In genomic region chr15:84120612-84121011, GRCm38 (mm10) we compare ENCODE assay signal across 9 mouse cellular contexts. TPM values are rescaled to one million over a fixed set of nuclear protein-coding genes. Genes with fewer than 3 reads are reported as not detected.
A peak's percentile ranks its signal among the peaks of the same experiment; 100 is the strongest.
DNase-seq lines count a peak whose midpoint lies in the region; ATAC-seq and TF ChIP-seq lines count a peak whose summit lies in the region.
"Had no signal": no experiment of that assay in that cellular context is flagged by ENCODE, and none has a peak within 500 bp of the region (broad histone marks: within the 10 kb centered on the region; RNA-seq: fewer than 3 reads in every experiment).

No protein-coding gene starts in this region.

- H3K27ac ChIP-seq in intestine, postnatal 0 days (ENCODE audit: low read depth, low read length), result no peak overlapping the region
- no peak overlapping the region for H3K27ac ChIP-seq in intestine, embryonic 16.5 days (ENCODE audit: low read length)
- H3K27ac ChIP-seq in stomach, postnatal 0 days (replicated peaks), result no peak overlapping the region

- intact Hi-C loops in gastrocnemius, postnatal 36 days (cut with DNase I), result loop anchor here (2.0 kb wide), 1 partner anchor 46 kb away; the partner anchor contains the start of gene Pnpla3

- no peak for TF ChIP-seq EP300 in stomach, postnatal 0 days (optimal IDR thresholded peaks at IDR 0.05)

- no peak overlapping the region for H3K4me3 ChIP-seq in intestine, postnatal 0 days (ENCODE audit: low read depth, low read length)
- H3K4me3 ChIP-seq in intestine, embryonic 16.5 days (ENCODE audit: low read length), result no peak overlapping the region
- H3K4me3 ChIP-seq in stomach, postnatal 0 days (ENCODE audit: low read depth, low read length), result no peak overlapping the region
- H3K4me3 ChIP-seq: myocyte had no signal

- ATAC-seq in intestine, postnatal 0 days, result 0 out of 2 replicates have a peak, but pooled peaks have one; percentile 25
- no peak for ATAC-seq in intestine, embryonic 16.5 days
- no peak for ATAC-seq in stomach, postnatal 0 days (ENCODE audit: low FRiP score, low TSS enrichment)

- H3K4me1 ChIP-seq in intestine, postnatal 0 days (replicated peaks; ENCODE audit: control insufficient read depth, insufficient read depth, low read length), result no peaks in the 10 kb centered on the region
- H3K4me1 ChIP-seq in intestine, embryonic 16.5 days (ENCODE audit: control insufficient read depth, insufficient read depth, low read length), result no peaks in the 10 kb centered on the region
- no peaks in the 10 kb centered on the region for H3K4me1 ChIP-seq in stomach, postnatal 0 days (replicated peaks; ENCODE audit: control insufficient read depth, insufficient read depth)

- no peak overlapping the region for H3K4me2 ChIP-seq in intestine, postnatal 0 days (replicated peaks; ENCODE audit: low read depth)
- H3K4me2 ChIP-seq in intestine, embryonic 16.5 days (ENCODE audit: low read depth, low read length), result no peak overlapping the region
- no peak overlapping the region for H3K4me2 ChIP-seq in stomach, postnatal 0 days (replicated peaks; ENCODE audit: low read depth)

- no peaks in the 10 kb centered on the region for H3K27me3 ChIP-seq in intestine, postnatal 0 days (replicated peaks; ENCODE audit: control insufficient read depth, insufficient read depth, low read length)
- H3K27me3 ChIP-seq in intestine, embryonic 16.5 days (replicated peaks; ENCODE audit: control insufficient read depth, insufficient read depth, low read length), result no peaks in the 10 kb centered on the region
- H3K27me3 ChIP-seq in stomach, postnatal 0 days (ENCODE audit: control insufficient read depth, insufficient read depth, low read length), result no peaks in the 10 kb centered on the region

- peak; percentile 60 for TF ChIP-seq CTCF in intestine, postnatal 0 days (IDR thresholded peaks at IDR 0.05; ENCODE audit: low read depth)
- peak; percentile 64 for TF ChIP-seq CTCF in stomach, postnatal 0 days (IDR thresholded peaks at IDR 0.05; ENCODE audit: low read depth)

- WGBS in intestine, postnatal 0 days, result 22% methylated on average over 6 of the region's 6 CpGs
- 22% methylated on average over 6 of the region's 6 CpGs for WGBS in intestine, embryonic 16.5 days
- 23% methylated on average over 6 of the region's 6 CpGs for WGBS in stomach, postnatal 0 days

- no peak overlapping the region for H3K9ac ChIP-seq in intestine, postnatal 0 days (ENCODE audit: low read depth, low read length)
- H3K9ac ChIP-seq in intestine, embryonic 16.5 days (ENCODE audit: low read depth, low read length), result no peak overlapping the region
- no peak overlapping the region for H3K9ac ChIP-seq in stomach, postnatal 0 days (ENCODE audit: low read length)

- H3K9me3 ChIP-seq in intestine, postnatal 0 days (ENCODE audit: control insufficient read depth), result no peaks in the 10 kb centered on the region
- no peaks in the 10 kb centered on the region for H3K9me3 ChIP-seq in intestine, embryonic 16.5 days (ENCODE audit: control insufficient read depth, low read length)
- H3K9me3 ChIP-seq in stomach, postnatal 0 days (ENCODE audit: control insufficient read depth, low read length), result no peaks in the 10 kb centered on the region

- H3K36me3 ChIP-seq in intestine, postnatal 0 days (ENCODE audit: control insufficient read depth, insufficient read depth), result no peaks in the 10 kb centered on the region
- H3K36me3 ChIP-seq in intestine, embryonic 16.5 days (ENCODE audit: control insufficient read depth, insufficient read depth, low read length), result no peaks in the 10 kb centered on the region
- H3K36me3 ChIP-seq in stomach, postnatal 0 days (ENCODE audit: control insufficient read depth, insufficient read depth, low read length), result no peaks in the 10 kb centered on the region

- peak; percentile 45 for DNase-seq in thymus, postnatal 4 days
- no peak for DNase-seq in thymus, postnatal 36 days
- peak; percentile 36 for DNase-seq in embryo, embryonic 9.5 days (ENCODE audit: extremely low spot score)
- peak; percentile 46 for DNase-seq in stomach, postnatal 0 days (ENCODE audit: low spot score)
- no peak for DNase-seq in gastrocnemius, postnatal 36 days
- no peak for DNase-seq in heart, adult 8-10 months (ENCODE audit: low spot score)

RNA-seq across cellular contexts. Expression of gene Pnpla5, which starts 2.4 kb away (rescaled TPM):
- polyA plus RNA-seq in intestine, postnatal 0 days (2015; fragmentation: Nextera tagmentation; extraction: Ambion mirVana), result not detected in 2 replicates
- polyA plus RNA-seq in intestine, embryonic 16.5 days (2015; fragmentation: Nextera tagmentation; extraction: Ambion mirVana), result not detected in 2 replicates
- not detected in 2 replicates for polyA plus RNA-seq in stomach, postnatal 0 days (2015; fragmentation: Nextera tagmentation; extraction: Ambion mirVana)
- not detected for total RNA-seq in gastrocnemius, postnatal 36 days (2021)
- not detected for total RNA-seq in heart, adult 8-10 months (2022)
- polyA plus RNA-seq: myocyte had no signal

RNA-seq across cellular contexts. Expression of gene Sult4a1, which starts 15.1 kb away (rescaled TPM):
- polyA plus RNA-seq in intestine, postnatal 0 days (2015; fragmentation: Nextera tagmentation; extraction: Ambion mirVana), result 3.8 and 4.5 TPM in 2 replicates
- polyA plus RNA-seq in intestine, embryonic 16.5 days (2015; fragmentation: Nextera tagmentation; extraction: Ambion mirVana), result 4.9 and 5.1 TPM in 2 replicates
- 3.9 and 4.0 TPM in 2 replicates for polyA plus RNA-seq in stomach, postnatal 0 days (2015; fragmentation: Nextera tagmentation; extraction: Ambion mirVana)
- not detected for total RNA-seq in gastrocnemius, postnatal 36 days (2021)
- under 1 TPM in 3 of 4 experiments, not detected in 1; 0.09 to 0.20 (median 0.11) TPM for total RNA-seq in heart, adult 8-10 months (2022)
- polyA plus RNA-seq: myocyte had no signal

RNA-seq across cellular contexts. Expression of gene Pnpla3, which starts 47.0 kb away (rescaled TPM):
- 0.59 and 0.65 TPM in 2 replicates for polyA plus RNA-seq in intestine, postnatal 0 days (2015; fragmentation: Nextera tagmentation; extraction: Ambion mirVana)
- 0.95 and 1.2 TPM in 2 replicates for polyA plus RNA-seq in intestine, embryonic 16.5 days (2015; fragmentation: Nextera tagmentation; extraction: Ambion mirVana)
- polyA plus RNA-seq in stomach, postnatal 0 days (2015; fragmentation: Nextera tagmentation; extraction: Ambion mirVana), result 3.0 and 4.1 TPM in 2 replicates
- total RNA-seq in gastrocnemius, postnatal 36 days (2021), result 1 to 10 TPM; 3.8 to 5.9 TPM
- 1 to 10 TPM in 1 of 4 experiments, under 1 TPM in 3; 0.34 to 2.4 (median 0.57) TPM for total RNA-seq in heart, adult 8-10 months (2022)

RNA-seq across cellular contexts. Expression of gene Efcab6, which starts 55.4 kb away (rescaled TPM):
- polyA plus RNA-seq in intestine, postnatal 0 days (2015; fragmentation: Nextera tagmentation; extraction: Ambion mirVana), result not detected in 2 replicates
- polyA plus RNA-seq in intestine, embryonic 16.5 days (2015; fragmentation: Nextera tagmentation; extraction: Ambion mirVana), result 0.05 and 0.18 TPM in 2 replicates
- 0.07 and 0.22 TPM in 2 replicates for polyA plus RNA-seq in stomach, postnatal 0 days (2015; fragmentation: Nextera tagmentation; extraction: Ambion mirVana)
- 1 to 10 TPM; 4.7 to 5.0 TPM for total RNA-seq in gastrocnemius, postnatal 36 days (2021)
- not detected for total RNA-seq in heart, adult 8-10 months (2022)
- polyA plus RNA-seq: myocyte had no signal

Comparison
In these comparisons a context has a peak if more than half of its experiments do, and no peak if none do; other contexts are left out.
1. DNase-seq: peak in thymus, postnatal 4 days (single experiment), embryo, embryonic 9.5 days (single experiment) and stomach, postnatal 0 days (single experiment); none in thymus, postnatal 36 days (0 of 2), gastrocnemius, postnatal 36 days (0 of 2) and heart, adult 8-10 months (single experiment).